Mouse (Mus musculus) induced T-regulatory cell, adult 2 months (primary cell): ENCODE measurements around the gene Ttc28.
A peak's percentile ranks its signal among the peaks of the same experiment; 100 is the strongest.

ENCODE experiments used
- DNase-seq: peaks from one replicate; pipeline ENCODE4 v3.0.0-alpha.2; 2012; ENCODE audit warnings: low read depth

Ttc28 gene

GRCm38 (mm10) chr5:111097233-111098160, 217.9 kb downstream of the Ttc28 start:
- no peak for DNase-seq

- DNase-seq: no peak
These were observed 219.1 kb downstream of the Ttc28 start for GRCm38 (mm10) chr5:111098516-111099274.

GRCm38 (mm10) chr5:111100585-111100984, 221.0 kb downstream of the Ttc28 start:
- DNase-seq: no peak

- DNase-seq: no peak
These were observed 221.9 kb downstream of the Ttc28 start for GRCm38 (mm10) chr5:111101383-111101932.

GRCm38 (mm10) chr5:111104801-111105200, 225.2 kb downstream of the Ttc28 start:
- no peak for DNase-seq

- no peak for DNase-seq
These were observed 231.8 kb downstream of the Ttc28 start for GRCm38 (mm10) chr5:111111378-111111777.

GRCm38 (mm10) chr5:111113183-111113582, 233.6 kb downstream of the Ttc28 start:
- no peak for DNase-seq

GRCm38 (mm10) chr5:111113694-111114375, 234.2 kb downstream of the Ttc28 start:
- DNase-seq: no peak

GRCm38 (mm10) chr5:111114597-111114996, 235.0 kb downstream of the Ttc28 start:
- no peak for DNase-seq

GRCm38 (mm10) chr5:111115519-111116350, 236.1 kb downstream of the Ttc28 start:
- peak; percentile 17 for DNase-seq

- no peak for DNase-seq
These were observed 240.2 kb downstream of the Ttc28 start for GRCm38 (mm10) chr5:111119805-111120204.

GRCm38 (mm10) chr5:111120298-111120697, 240.7 kb downstream of the Ttc28 start:
- no peak for DNase-seq

GRCm38 (mm10) chr5:111120705-111121420, 241.3 kb downstream of the Ttc28 start:
- DNase-seq: no peak

GRCm38 (mm10) chr5:111122332-111123049, 242.9 kb downstream of the Ttc28 start:
- DNase-seq: no peak

GRCm38 (mm10) chr5:111123050-111123746, 243.6 kb downstream of the Ttc28 start:
- DNase-seq: peak; percentile 52

- DNase-seq: peak; percentile 49
These were observed 245.1 kb downstream of the Ttc28 start for GRCm38 (mm10) chr5:111124620-111125200.

GRCm38 (mm10) chr5:111125746-111126145, 246.1 kb downstream of the Ttc28 start:
- no peak for DNase-seq

- no peak for DNase-seq
These were observed 248.2 kb downstream of the Ttc28 start for GRCm38 (mm10) chr5:111127786-111128185.

GRCm38 (mm10) chr5:111130121-111130520, 250.5 kb downstream of the Ttc28 start:
- no peak for DNase-seq
